Mouse (Mus musculus) kidney, adult 11 months (tissue): Measurements from ENCODE around the gene Akap7.
"Not testable (repeated sequence)": the region's sequence is repeated elsewhere in the genome, so short reads cannot be mapped to it uniquely, and the experiment has no call there.

Source experiments
- DNase-seq: peaks from one replicate; pipeline ENCODE4 v3.0.0; 2022

Gene Akap7

GRCm38 (mm10) chr10:25184819-25185603, 122.7 kb downstream of the Akap7 start:
- no peak for DNase-seq

GRCm38 (mm10) chr10:25183271-25183670, 124.4 kb downstream of the Akap7 start:
- no peak for DNase-seq

- no peak for DNase-seq
Observed at GRCm38 (mm10) chr10:25179030-25179429, 128.6 kb downstream of the Akap7 start.

- DNase-seq = no peak
Observed at GRCm38 (mm10) chr10:25177270-25177669, 130.4 kb downstream of the Akap7 start.

- DNase-seq = no peak
Observed at GRCm38 (mm10) chr10:25174872-25175271, 132.8 kb downstream of the Akap7 start.

- no peak for DNase-seq
Observed at GRCm38 (mm10) chr10:25167365-25168194, 140.1 kb downstream of the Akap7 start.

DNA sequence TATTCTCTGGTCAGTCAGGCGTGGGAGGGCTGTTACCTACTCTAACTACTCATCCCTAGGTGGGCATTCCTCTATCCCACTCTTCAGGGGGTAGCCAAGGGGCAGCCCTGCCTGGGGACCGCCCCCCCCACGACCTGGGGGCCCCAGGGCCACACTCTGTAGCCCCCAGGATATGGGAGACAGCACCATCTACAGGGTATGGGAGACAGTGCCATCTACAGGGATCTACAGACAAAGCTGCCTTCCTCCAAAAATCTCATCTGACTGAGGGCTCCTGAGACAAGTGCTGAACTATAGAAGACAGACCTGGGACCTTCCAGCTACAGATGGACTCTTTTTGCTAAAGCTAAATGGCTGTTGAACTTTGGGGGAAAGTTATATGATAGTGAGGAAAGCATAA, 144.2 kb downstream of the Akap7 start:
- not testable (repeated sequence) for DNase-seq

GRCm38 (mm10) chr10:25161701-25162100, 146.0 kb downstream of the Akap7 start:
- DNase-seq = no peak

DNA sequence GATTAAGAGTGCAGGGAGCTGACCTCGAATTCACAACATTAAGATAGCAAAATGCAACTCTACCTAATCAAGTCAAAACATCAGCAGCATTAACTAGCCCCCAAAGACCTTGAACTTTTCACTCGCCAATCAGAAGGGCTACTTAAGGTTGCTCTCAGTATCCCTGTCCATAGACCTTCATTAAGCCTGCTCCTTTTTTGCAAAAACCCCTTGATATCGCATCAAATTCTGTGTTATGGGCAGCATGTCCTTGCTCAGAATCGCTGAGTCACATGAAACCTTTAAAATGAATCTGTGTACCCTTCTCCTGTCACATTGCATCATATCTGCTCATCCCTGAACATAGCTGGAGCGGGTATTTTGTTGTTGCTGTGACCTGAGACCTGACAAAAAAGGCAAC, 149.0 kb downstream of the Akap7 start:
- no peak for DNase-seq

- DNase-seq = no peak
Observed at GRCm38 (mm10) chr10:25157339-25157738, 150.3 kb downstream of the Akap7 start.

DNA sequence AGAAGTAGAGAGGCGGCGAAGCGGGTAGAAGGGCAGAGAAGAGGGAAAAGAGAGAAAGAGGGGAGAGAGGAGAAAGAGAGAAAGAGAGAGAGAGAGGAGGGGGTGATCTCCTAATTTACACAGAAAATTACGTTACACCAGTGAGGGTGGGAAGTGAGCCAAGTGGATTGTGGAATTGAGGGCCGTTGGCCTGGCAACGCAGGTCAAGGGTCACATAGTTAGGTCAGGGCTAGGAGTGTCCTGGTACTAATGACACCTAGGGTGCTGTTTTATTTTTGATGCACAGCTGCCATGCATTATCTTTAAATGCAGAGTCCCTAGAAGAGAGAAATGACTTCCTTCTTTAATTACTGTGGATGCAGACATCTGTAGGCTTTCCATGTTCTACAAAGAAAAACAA, 153.4 kb downstream of the Akap7 start:
- no peak for DNase-seq

DNA sequence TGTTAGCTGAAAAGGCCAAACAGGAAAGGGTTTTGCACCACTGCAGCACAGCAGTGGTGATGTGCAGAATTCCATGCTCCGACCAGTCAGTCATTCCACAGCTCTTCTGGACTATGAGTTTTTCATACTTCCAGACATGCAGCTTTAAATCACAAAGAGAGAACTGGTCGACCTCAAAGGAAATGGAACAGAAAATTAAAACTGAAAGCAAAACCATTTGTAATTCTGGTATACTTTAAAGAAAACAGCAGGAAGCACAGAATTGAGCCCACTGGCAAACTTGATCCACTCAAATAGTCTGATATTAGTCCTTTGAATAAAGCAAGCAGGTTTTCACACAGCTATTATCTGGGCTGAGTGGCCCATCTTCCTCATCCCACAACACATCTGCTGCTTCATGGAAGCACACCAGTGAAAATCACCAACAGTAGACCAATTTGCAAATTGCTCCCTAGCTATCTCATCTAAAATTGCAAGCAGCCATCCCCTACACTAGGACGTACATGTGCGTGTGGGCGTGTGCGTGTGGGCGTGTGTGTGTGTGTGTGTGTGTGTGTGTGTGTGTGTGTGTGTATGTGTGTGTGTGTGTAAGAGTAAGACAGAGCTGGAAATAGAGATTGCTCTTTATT, 156.4 kb downstream of the Akap7 start:
- no peak for DNase-seq

DNA sequence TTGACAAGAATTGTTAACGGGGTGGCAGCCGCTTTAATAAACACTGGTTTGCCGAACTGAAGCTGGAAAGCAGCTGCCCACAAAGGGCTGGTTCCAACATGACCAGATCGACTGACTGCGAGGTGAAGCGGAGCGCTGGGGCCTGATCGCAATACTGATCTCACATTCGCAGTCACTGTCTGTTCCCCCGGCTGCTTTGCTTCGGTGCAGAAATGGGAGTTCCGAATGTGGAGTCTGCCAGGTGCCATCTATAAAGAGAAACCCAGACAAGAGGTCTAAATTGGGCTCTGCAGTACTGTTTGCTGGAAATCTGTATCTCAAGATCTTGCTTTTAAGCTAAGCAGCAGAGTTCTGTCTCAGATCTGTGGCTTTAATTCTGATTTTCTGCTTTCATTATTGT, 161.8 kb downstream of the Akap7 start:
- DNase-seq = no peak

DNA sequence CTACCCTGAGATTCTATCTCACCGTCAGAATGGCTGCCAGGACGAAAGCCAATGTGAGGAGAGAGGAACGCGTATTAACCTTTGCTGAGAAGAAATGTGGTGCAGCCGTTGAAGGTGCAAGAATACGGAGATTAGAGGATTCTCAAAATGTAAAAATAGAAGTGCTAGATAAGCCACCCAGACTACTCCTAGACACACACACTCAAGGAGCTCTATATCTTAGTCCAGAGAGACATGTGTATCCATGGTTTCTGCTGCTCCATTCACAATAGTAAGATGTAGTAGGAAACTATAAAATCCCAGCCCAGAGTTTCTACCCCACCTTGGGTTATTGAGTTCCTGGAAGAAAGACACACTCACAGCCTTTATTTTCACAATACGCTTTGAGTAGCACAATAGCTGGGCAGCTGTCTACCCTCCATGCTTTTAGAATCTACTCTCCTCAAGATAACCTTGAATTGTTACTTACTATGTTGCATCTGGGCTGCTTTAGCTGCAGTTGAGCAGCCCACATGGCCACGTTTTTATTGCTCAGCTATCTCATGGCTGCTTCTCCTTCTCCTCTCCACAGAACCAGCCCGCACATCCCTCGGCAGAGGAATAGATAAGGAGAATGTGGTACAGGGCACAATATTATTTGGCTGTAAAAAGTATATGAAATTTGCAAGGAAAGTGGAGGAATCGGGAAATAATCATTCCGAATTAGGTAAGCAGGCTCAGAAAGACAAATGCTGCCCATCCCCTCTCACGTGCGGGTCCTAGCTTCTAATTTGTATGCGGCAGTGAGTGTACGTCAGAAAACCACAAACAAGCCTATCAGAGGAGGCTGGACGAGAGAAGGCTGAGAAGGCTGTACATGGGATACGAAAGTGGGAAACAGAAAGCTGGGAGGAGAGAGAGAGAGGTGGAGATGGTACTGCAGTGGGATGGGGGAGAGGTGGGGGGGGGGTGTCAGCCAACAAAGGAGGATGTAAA, 162.6 kb downstream of the Akap7 start:
- no peak for DNase-seq

DNA sequence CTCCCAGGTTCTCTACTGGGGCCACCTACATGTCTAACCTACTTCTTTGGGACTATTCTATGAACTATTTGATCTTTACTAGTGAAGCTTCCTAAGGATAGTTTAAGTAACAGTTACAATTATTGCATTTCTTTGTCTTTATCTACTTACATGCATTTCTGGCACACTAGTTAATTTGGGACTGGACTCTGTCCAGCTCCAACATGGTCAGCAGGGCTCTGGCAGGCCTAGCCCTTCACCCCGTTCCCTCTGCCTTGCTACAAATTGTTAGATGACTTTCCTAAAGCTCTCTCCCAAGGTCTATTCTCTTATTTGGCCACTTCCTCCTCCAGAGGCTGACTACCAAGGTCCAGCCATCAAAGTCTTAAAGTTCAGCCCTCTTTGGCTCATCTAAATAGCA, 165.9 kb downstream of the Akap7 start:
- DNase-seq = no peak

DNA sequence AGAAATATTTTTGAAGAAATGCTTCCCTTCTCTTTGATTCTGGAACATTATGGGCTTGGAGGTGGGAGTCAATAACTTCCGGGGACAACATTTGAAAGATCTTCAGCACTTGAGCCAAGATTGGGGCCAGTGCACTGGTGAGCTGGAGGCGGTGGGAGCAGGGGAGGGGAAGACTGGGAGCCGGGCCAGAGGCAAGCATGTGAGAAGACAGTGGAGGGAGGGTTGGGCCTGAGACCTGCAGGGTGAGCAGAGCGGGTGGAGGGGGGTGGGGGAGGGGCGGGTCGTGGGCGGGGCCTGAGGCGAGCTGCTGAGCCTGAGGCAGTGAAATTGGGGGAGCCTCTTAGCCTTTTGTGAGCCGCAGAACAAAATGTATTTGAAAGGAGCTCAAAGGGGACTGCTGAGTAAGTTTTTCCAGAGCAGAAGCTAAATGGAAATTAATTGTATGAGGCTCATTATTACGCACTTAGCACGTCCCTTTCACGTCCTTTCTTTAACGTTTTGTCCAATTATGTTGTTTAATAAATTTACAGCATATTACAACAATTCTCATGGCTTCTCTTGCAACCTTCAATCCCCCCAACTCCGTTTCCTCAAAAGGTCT, 167.4 kb downstream of the Akap7 start:
- peak; percentile 15 for DNase-seq

DNA sequence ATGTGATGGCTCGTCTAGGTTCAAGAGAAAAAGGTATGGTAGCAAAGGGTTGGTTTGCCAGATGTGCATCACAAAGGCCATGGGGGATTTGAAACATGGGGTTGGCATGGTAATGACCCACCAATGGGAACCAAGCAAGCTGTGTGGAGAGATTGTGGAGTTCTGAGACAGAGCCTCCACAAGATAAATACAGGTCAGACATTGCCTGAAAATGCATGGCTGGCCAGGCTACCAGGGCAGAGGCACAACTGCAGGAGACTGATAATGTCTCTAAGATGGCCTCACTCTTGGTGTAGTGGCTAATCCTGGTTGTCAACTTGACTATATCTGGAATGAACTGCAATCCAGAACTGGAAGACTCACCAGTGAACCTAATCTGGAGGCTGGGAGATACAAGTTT, 174.1 kb downstream of the Akap7 start:
- DNase-seq = no peak

GRCm38 (mm10) chr10:25128455-25128863, 179.2 kb downstream of the Akap7 start:
- DNase-seq = no peak

GRCm38 (mm10) chr10:25126035-25126434, 181.6 kb downstream of the Akap7 start:
- no peak for DNase-seq

DNA sequence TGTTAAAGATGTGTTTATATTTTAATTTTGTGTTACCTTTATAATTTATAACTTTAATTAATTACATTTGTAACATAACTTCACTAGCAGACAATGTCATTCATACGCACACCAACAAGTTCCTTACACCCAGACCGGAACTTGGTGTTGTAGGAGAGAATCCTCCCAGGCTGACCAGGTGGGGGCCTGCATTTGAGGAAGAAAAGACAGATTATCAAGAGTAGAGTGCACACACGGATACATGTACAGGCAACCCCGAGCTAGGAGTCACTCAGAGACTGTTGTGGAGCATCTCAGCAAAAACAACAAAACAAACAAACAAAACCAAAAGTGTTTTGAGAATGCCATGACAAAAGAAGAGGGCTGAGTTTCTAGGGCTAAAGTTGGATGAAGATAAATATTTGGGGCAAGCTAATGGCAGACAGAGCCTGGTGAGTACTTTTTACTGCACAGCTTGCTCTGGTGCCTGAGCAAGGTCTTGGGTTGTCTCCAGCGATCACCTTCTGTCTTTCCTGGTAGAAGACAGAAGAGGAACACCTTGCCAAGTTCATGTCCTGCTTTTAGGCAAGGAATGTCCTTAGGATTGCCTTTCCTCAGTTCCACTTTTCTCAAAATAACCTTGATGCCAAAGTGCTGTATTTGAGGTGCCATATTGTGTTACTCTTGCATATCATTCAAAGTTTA, 186.7 kb downstream of the Akap7 start:
- no peak for DNase-seq
